Mouse (Mus musculus) mouse trophoblast stem cell (cell line): ENCODE results near the gene Jph4.

Experiments used
- in situ Hi-C, 2 experiments: fragments of 300-500 bp; cut with MseI, MboI; formaldehyde crosslinking; loops; 2 replicates in 1 of 2; 3 replicates in 1 of 2; pipeline ENCODE4 v1.15.1; 2025

Gene Jph4

DNA sequence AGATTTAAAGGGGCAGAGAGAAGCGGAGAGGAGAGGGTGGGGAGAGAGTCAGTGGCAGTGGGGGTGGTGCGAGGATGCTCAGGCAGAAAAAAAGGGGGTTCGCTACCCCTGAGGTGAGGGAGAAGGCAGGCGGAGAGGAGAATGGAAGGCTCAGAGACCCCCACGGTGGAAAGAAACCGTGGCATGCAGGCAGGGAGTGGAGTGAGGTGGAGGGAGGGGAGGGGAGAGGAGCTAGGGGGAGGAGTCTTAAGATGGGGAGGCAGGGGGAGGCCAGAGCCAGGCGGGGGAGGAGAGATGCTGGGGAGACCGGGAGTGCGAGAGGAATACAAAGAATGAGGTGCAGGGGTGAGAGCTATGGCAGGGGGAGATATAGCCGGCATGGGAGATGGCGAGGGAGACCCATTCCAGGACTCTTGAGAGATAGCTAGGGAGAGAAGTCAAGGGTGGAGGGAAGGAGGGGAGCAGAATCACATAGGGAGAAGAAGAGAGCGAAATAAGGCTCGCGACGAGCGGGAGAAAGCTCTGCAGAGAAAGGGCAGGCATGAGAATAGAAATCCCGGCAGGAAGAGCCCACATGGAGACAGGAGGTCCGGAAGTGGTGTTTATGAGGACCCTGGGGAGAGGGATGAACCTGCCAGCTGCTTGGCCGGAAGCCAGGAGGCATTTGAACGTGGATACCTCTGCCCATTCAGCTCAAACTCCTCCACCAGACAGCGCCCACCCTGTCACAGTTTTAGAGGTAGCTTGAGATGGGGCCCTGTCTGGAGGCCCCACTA, at the start of gene Jph4:
Gene Jph4 (minus strand): TSS at position 511 of the 776 bp plus-strand sequence.
- in situ Hi-C loops = no loop called here

DNA sequence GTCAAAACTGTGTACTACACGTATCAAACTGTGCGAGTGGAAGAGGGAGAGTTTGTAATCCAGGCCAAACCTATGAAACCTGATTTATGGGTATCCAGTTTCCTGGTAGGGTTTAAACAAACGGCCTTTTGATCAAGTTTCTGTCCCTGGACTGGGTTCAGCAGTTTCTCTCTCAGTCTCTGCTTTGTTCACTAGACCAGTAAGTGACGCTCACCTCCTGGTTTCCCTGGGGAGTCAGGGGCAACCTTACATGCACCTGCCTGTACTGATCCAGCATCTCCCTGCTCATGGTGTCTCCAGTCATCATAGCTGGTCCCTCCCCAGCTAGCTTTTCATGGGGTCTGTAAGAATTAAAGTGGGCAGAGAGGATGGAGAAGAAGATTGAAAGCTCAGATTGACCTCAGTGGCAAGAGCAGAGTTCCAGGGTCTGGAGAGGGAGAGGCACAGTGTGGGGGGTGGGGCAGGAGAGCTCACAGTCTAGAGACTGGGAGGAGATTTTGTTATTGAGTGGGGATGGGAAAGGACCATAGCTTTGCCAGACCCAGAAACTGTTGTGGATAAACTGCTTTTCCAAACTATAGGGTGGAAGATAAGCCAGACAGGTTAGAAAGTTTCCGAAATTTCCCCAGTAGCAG, 47.6 kb upstream of the Jph4 start:
- in situ Hi-C loops = loop anchor here in 1 of 2 experiments (25.0 kb wide), 1 partner anchor 273 kb away; no protein-coding TSS in a partner anchor

DNA sequence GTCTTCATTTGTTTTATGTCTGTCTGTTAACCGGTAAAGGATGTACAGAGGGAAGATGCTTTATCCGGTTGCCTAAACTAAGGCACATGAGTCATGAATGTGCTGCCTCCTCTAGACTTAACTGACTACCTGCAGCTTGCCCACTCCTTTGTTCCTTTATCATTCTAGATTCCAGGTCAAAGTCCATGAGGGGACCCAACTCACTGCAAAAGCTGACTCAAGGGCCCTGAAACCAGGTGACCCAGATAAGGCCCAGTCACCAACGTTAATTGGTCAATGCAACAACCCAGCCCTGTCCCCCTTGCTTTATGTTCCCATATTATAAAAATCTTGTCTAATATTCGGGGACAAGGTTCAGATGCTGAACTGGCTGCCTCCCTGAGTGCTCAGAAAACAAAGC, 45.4 kb upstream of the Jph4 start:
- in situ Hi-C loops = loop anchor here in 1 of 2 experiments (25.0 kb wide), 1 partner anchor 275 kb away; no protein-coding TSS in a partner anchor

DNA sequence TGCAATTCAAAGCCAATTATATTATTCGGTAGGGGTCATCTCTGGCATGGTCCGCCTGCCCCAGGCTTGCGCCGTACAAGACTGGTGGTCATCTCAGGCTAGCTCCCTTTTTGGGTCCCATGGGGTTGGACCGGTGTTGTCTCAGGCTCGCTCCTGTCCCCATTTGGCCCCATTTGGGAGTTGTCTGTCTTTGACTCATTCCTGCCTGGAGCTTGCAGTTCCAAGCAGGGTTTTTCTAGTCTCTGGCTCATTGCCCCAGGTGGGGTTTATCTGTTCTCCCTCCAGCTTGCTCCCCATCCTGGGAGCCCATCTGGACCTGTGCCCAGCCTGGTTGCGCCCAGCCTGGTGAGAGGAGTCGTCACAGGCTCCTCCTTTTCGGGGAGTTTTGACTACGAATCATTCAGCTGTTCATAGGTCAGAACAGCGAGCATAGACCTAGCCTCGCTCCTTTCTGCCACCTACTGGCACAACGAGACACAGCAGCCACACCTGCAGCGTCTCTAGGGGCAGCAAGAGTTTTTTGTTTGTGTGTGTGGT, 44.4 kb upstream of the Jph4 start:
- in situ Hi-C loops = loop anchor here in 1 of 2 experiments (25.0 kb wide), 1 partner anchor 276 kb away; no protein-coding TSS in a partner anchor

DNA sequence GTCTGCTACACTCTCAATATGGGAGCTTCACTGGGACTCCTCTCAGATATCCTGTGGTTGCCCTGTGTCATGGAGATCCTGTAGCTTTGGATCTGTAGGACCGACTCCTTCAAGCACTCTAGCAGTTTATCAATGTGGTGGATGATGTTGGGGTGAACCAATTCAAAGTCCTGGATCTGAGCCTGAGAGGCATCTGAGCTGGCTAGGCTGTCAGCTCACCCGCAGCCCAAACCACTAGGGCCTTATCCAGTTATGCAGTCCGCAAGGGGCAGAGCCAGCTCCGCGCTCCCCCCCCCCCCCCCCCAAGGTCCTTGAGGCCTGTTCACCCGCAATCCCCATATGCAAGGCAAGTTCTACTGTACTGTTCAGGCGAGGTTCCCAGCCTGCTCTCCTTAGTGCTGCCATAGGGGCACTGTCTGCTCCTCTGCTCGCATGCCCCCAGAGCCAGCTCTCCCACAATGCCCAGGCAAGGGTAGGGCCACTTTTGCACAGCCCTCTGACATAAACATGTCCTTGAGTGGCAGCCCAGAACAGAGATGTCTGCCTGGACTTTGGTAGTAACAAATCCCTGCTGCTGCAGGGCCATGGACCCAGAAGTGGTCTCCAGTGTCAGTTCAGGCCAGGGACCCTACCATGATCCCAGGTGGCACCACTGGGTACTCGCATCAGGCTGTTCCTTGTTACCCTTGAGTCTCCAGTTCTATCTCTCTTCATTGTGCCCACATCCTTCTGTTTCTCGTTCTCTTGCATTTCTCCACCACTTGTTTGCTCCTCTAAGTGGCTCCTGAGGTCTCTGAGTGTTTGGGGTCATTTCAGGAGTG, 43.7 kb upstream of the Jph4 start:
- in situ Hi-C loops = loop anchor here in 1 of 2 experiments (25.0 kb wide), 1 partner anchor 277 kb away; no protein-coding TSS in a partner anchor

DNA sequence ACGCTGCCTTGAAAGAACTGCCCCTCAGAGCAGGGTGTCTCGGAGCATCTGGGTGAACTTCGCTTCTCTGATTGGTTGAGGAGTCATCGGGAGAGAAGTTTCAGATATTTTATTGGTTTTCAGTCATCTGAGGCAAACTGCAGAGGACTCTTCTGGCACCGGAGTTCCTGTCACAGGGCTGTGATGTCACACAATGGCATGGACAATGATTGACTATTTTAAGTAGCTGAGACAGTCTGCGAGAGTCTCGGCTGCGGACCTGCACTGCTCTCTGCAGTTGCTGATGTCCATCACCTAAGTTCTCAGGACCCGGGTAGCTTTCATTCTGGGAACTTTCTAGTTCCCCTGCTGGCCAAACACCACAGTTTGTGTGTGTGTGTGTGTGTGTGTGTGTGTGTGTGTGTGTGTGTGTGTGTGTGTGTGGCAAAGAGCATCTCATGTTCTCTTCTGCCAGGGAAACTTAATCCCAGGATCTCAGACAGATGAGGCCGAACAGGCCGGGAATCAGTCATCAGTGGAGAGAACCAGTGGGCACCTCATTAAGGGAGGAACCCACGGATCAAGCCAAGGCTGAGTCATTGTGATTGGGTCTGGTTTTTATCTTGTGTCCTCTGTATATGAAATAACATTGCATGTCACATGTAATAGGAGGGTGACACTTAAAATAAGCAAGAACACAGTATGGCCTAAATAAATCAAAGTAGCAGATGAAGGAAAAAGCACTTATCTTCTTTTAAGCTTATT, 40.8 kb upstream of the Jph4 start:
- in situ Hi-C loops = loop anchor here in 1 of 2 experiments (25.0 kb wide), 1 partner anchor 280 kb away; no protein-coding TSS in a partner anchor

DNA sequence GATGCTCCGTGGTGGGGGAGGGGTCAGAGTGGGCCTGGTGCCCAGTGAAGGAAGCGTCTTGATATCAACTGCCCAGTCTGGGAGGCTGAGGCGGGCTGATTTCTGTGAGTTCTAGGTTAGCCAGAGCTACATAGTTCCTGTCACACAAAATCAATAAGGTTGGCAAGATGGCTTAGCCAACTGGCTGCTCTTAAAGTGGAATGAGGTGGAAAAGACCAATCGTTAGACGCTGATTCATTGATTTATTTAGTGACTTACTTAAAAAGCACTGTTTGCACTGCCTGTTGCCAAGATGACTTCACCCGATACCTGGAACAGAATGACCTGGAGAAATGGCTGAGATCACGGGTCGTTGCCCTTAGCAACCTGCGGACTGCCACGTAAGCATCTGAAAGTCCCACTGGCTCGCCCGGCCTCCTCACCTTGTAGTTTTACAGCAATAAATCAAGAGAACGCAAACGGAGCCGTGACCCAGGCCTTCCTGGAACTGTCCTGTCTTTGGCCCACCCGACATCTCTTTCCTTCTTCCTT, 36.3 kb upstream of the Jph4 start:
- in situ Hi-C loops = loop anchor here in 1 of 2 experiments (25.0 kb wide), 1 partner anchor 284 kb away; no protein-coding TSS in a partner anchor

DNA sequence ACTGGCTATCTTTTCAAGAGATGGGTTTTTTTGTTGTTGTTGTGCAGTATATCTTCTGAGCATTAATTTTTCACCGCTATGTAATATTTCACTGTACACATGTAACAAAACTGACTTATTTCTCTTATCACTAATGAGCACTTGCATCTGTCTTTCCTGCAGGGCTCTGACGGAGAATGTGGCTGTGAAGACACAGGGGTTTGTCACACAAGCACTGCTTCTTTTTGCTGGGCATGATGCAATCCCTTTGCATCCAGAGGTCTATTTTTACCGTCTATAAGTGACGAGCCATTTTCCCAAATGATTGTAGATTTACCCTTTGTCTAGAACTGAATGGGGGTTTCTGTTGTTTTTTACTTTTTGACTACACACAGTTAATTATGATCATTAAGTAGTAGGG, 35.4 kb upstream of the Jph4 start:
- in situ Hi-C loops = loop anchor here in 1 of 2 experiments (25.0 kb wide), 1 partner anchor 285 kb away; no protein-coding TSS in a partner anchor

DNA sequence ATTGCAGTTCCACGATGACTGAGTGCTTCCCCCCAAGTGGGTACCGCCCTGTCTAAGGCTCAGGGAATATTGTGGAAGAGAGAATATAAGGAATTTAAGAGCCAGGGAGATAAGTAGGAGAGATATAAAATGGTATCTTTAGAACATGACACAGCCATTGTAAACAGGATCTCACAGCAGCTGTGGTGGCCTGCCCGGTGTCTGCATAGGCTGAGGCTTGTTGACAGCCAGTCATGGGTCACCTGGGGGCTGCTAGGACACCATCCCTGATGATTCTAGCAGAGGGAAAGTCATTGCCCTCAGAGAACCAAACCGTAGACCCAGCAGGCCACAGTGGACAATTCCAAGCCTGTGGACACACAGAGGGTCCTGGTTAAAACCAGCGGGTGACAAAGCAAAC, 34.2 kb upstream of the Jph4 start:
- in situ Hi-C loops = loop anchor here in 1 of 2 experiments (25.0 kb wide), 1 partner anchor 286 kb away; no protein-coding TSS in a partner anchor

DNA sequence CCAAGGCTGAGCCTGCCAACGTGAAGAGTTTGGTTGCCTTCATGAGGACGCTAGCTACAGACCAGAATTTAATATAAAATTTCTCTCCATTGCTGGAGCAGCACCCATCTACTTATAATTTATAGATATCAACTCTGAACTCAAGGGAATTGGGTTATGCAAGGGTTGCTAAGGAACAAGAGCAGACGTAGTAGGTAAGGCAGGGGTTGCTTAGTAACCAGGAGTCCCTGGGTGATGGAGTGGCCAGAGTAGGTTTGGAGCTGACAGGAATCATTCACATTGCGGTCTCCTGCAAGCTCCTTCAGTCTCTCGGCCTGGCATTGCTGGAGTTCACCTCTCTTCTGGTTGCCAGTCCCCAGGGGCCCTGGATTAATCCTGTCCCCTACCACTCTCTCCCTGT, 32.3 kb upstream of the Jph4 start:
- in situ Hi-C loops = no loop called here

DNA sequence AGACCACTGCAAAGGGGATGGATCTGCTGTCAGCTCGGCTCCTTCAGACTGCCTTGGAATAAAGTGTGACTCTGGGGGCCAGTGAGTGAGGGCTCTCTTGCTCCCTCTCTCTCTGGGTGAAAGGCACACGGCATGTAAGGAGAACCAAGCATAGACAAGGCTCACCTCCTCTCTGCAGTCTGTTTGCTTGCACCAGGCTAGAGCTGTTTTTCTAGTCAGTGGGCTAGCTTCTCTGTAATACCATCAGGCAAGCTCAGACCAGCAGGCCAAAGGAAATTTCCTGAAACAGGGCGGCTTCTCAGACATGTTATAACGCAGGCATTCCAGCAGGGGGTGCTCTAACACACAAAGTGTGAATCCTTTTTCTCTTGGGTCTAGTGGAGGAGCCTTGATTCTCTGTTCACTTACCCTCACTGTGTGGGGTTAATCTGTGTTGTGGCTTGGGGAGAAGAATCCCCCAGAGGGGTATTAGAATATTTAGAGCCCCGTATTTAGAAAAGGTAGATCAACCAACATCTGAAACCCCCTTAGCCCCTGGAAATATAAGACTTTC, 31.7 kb upstream of the Jph4 start:
- in situ Hi-C loops = no loop called here

DNA sequence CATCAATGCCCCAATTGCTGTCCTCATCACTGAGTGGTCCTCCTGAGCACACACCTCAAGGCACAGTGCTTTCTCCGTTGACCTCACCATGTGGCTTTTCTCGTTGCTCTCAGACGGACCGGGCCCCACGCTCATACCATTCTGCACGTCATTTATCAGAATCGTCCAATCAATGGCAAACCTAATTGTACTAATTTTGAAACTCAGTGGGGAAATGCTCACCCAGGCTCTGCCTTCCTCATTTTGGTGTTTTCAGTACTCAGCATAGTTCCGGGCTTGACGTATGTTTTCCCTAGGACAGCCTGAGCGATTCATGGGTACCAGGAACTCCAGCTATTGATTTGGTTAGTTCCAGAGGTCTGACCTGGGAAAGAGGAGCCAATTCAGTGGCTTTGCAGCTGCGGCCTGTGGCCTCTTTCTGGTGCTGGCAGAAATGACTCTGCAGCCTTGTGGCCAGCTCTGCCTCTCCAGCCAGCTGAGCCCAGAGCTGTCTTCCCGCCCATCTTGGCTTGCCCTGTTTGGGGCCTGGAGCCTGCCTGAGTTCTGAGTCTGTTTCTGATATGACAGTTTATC, 30.2 kb upstream of the Jph4 start:
- in situ Hi-C loops = no loop called here

DNA sequence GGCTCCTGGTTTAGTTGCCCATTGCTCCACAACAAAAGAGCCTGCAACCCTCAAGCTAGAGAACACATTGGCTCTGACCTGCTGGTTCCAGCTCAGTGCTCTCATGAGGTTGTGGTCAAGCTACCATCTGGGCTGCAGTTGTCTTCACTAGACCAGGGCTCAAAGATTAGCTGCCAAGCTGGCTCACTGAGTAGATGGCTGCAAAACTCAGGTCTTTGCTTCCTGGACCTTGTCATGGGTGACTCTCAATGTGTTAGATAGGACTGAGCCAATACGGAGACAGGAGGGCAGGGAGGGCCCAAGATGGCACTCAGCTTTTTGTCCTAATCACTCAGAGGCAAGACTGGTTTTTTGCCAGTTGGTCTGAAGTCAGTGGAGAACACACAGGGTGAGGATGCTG, 29.6 kb upstream of the Jph4 start:
- in situ Hi-C loops = no loop called here

DNA sequence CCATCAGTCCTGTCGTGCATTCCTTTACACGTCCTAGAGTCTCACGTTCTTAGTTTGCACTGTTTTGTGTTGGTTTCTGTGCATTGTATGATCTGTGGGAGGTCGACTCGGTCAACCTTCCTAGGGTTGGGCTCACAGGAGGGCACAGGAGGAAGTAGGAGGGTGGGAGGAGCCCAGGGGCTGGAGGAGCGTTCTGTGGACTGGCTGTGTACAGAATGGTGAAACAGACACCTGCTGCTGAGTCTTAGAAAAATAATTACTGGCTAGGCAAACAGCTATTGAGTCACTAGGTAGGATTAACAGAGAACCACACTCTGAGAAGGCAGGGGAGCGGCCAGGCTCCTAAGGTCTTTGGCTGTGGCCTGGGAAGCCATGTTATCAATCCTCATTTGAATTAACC, 22.6 kb upstream of the Jph4 start:
- in situ Hi-C loops = no loop called here

DNA sequence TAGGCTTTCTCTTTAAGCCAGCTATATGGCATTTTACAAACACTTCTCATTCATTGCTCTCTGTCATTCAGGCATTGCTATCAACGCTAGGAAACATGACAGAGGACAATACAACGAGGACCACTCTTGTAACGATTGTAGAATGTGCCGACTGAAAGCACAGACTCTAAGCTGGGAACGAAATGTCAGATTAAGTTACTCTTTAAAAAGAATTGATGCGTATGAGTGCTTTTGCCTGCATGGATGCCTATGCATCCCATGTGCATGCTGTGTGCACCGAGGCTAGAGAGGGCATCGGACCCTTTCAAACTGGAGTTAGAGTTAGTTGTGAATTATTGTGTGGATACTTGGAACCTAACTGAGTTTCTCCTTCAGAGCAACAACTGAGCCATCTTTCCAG, 18.9 kb upstream of the Jph4 start:
- in situ Hi-C loops = no loop called here

DNA sequence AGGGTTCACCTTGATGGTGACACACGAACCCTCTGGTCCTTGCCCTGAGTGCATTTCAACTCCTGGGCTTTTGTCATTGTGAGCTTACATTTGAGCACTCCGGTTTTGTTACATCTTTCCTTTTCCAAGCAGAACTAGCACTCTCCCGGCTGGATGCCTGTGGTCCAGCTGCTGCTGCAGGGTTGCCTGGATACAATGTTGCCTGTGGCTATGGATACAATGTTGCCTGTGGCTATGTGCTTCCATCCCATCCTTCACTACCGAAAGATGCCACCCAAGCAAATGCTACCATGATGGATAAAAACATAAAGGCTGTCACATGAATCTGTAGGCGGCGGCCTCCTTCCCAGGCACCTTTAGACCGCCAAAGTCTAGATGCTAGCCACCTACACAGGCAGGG, 9.8 kb upstream of the Jph4 start:
- in situ Hi-C loops = loop anchor here in 1 of 2 experiments (5.0 kb wide), 1 partner anchor 311 kb away; no protein-coding TSS in a partner anchor

DNA sequence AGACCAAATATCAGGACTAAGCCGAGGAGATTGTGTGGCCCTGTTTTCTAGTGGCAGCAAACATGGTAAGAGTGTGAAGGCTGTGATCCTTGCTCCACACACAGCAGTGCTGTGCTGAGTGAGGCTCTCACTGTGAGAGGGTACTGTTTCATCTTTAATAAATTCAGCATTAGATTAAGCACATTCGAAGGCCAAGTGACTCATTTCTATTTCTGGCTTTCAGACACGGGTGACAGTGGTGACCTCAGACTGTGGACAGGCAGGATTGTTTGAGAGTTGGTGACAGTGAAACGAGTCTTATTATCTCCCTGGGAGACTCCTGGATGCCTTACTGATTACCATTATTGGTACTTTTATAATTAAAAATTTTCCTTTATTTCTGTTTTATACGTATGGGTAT, 9.0 kb upstream of the Jph4 start:
- in situ Hi-C loops = loop anchor here in 1 of 2 experiments (5.0 kb wide), 1 partner anchor 312 kb away; no protein-coding TSS in a partner anchor

DNA sequence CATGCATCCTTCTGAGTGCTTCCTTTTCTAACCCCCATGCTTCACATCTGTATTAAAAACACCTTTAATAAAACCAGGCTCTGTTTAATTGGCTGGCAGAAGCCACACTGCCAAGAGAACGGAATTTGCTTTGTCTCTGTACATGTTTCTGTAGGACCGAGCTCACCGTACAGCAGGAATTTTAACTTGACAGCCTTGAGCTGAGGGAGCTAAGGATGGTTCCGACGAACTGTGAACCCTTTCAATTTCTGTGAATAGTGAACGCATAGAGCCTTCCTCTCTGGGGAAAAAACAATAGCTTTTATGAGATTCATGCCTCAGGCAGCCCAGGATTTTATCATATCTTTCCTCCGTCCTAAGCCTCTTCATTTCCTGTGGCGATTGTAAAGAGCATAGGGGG, 5.6 kb upstream of the Jph4 start:
- in situ Hi-C loops = no loop called here

DNA sequence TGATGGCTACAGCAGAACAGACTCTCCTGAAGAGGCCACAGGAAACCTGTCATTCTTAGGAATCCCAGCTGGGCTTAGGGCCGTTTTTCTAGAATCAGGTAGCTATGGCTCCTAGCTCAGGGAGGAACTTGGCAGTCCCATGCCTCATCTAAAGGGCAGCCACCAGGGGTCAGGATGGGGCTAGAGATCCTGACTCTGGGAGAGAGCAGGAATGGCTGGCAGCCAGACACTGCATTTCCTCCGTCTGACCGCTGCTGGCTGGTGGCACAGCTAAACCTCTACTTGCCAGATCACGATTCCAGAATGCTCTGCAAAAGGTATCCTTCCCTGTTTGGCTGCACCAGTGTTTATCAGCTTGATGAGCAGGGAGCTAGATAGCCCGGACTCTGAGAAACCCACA, 5.2 kb upstream of the Jph4 start:
- in situ Hi-C loops = no loop called here
